Mouse (Mus musculus) lung, embryonic 16.5 days (tissue): ENCODE results near the gene Myom1. TPM values are rescaled to one million over a fixed set of nuclear protein-coding genes. Genes with fewer than 3 reads are reported as not detected.

Source experiments
- ATAC-seq: fragments of 200-750 bp; cut with Nextera tagmentation; 2 replicates; pipeline ENCODE4 v1.8.0; 2017; ENCODE audit warnings: low read depth, mild to moderate bottlenecking, moderate library complexity
- H3K27ac ChIP-seq: fragments of 300-500 bp; sonication (generic); 2 replicates; pipeline ENCODE4 v1.5.1; 2014; ENCODE audit warnings: mild to moderate bottlenecking, control low read depth, low read length
- H3K27me3 ChIP-seq: fragments of 300-500 bp; sonication (generic); 2 replicates; pipeline ENCODE4 v1.6.1; 2014; ENCODE audit warnings: low read depth, low read length, mixed read lengths; ENCODE audit not compliant: control insufficient read depth, insufficient read depth
- H3K36me3 ChIP-seq: fragments of 300-500 bp; sonication (generic); 2 replicates; pipeline ENCODE4 v1.6.1; 2014; ENCODE audit warnings: low read length; ENCODE audit not compliant: control insufficient read depth, insufficient read depth
- H3K4me1 ChIP-seq: fragments of 300-500 bp; sonication (generic); replicated peaks from 2 replicates; pipeline ENCODE4 v1.6.1; 2014; ENCODE audit warnings: low read length, mixed read lengths; ENCODE audit not compliant: control insufficient read depth, insufficient read depth
- H3K4me2 ChIP-seq: fragments of 300-500 bp; sonication (generic); 2 replicates; pipeline ENCODE4 v1.6.1; 2014; ENCODE audit warnings: low read depth, low read length, control low read depth
- H3K4me3 ChIP-seq: fragments of 300-500 bp; sonication (generic); 2 replicates; pipeline ENCODE4 v1.5.1; 2014; ENCODE audit warnings: mild to moderate bottlenecking, low read length, control low read depth
- H3K9ac ChIP-seq: fragments of 300-500 bp; sonication (generic); 2 replicates; pipeline ENCODE4 v1.6.1; 2014; ENCODE audit warnings: low read length, control low read depth
- H3K9me3 ChIP-seq: fragments of 300-500 bp; sonication (generic); 2 replicates; pipeline ENCODE4 v1.6.1; 2016; ENCODE audit warnings: low read length; ENCODE audit not compliant: control insufficient read depth
- WGBS: fragments of 180-500 bp; shearing (Covaris S2); extraction: QIAGEN DNeasy Blood & Tissue Kit; methylation state at CpG from one replicate; pipeline ENCODE4 v1.1.7; 2014; 5-methylcytosine and 5-hydroxymethylcytosine counted together
- polyA plus RNA-seq: library from polyadenylated mRNA; unstranded; fragments of >200 nt; fragmentation: Nextera tagmentation; extraction: Ambion mirVana; gene quantifications from 2 replicates; pipeline ENCODE4 v1.2.1, GENCODE M21; 2015

The Myom1 gene
- polyA plus RNA-seq, 1 experiment from 2014 or later, result 11.4 TPM

DNA sequence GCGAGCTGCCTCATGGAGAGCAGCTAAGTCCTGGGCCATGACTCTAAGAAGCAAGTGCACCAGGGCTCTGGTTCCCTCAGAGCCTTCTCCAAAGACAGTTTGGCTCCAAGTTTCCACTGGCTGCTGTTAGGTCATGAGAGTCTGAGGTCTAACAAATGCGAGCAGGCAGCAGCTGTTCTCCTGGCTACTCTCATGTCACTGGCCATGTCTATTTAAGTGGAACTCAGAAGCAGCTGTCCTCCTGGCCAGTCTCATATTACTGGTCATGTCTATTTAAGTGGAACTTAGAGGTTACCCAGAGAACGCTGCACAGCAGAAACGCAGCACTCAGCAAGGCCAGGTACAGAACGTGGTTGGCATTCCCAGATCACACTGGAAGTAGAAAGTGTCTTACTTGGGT is 36.4 kb downstream of the Myom1 start:
- Histone ChIP-seq H3K27ac (no peak overlapping the region), H3K9ac (no peak overlapping the region)
- 75% methylated on average over 5 of the region's 5 CpGs for WGBS

DNA sequence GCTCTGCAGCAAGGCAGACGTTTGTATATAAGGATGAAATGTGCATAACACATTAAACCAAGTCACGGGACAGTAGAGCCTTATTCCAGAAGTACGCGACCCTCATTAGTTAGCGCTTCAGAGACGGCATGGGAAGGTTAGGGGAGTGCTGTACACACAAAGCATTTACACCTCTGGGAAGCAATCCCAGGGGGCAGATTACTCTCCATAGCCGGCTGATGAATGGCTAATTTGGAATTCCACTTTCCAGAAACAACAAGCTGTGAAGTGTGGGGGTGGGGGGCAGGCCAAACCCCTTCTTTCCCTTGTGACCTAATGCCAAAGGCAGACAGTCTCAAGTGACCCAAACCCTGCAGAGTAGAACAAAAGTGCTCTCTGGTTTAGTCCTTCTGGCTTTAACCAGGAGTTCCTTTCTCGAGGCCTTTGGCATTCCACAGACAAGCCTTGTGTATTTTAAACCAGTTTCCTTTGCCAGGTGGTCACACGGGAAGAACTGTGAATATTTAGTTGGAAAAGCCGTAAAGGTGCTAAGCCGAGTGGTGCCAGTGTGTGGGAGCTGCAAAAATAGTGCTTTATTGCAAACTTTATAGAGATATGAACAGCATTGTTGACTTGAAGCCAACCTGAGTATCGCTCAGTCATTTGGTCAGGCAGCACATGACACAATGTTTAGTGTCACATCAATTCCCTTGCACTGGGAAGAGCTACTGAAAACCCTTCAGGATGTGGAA is 37.6 kb downstream of the Myom1 start:
- no peak overlapping the region for H3K9ac ChIP-seq
- 31% methylated on average over 12 of the region's 12 CpGs for WGBS
- H3K36me3 ChIP-seq, result no peaks in the 10 kb centered on the region
- no peak overlapping the region for H3K4me3 ChIP-seq
- H3K27me3 ChIP-seq, result no peaks in the 10 kb centered on the region
- H3K4me1 ChIP-seq, result peaks cover 4% of the 10 kb centered on the region
- peak; percentile 43; the same call in 1 of the 2 replicates for ATAC-seq
- H3K9me3 ChIP-seq, result no peaks in the 10 kb centered on the region
- H3K27ac ChIP-seq, result no peak overlapping the region
- H3K4me2 ChIP-seq, result no peak overlapping the region

More for the DNA sequence above, 36.4 kb downstream of the Myom1 start:
- H3K4me2 ChIP-seq, result no peak overlapping the region
- H3K4me3 ChIP-seq, result no peak overlapping the region
- no peaks in the 10 kb centered on the region for H3K27me3 ChIP-seq
- no peak for ATAC-seq
- H3K4me1 ChIP-seq, result peaks cover 4% of the 10 kb centered on the region
- H3K36me3 ChIP-seq, result no peaks in the 10 kb centered on the region
- H3K9me3 ChIP-seq, result no peaks in the 10 kb centered on the region

GRCm38 (mm10) chr17:71040582-71040880 is 38.1 kb downstream of the Myom1 start:
- H3K9ac ChIP-seq, result no peak overlapping the region
- WGBS, result 59% methylated on average over 5 of the region's 5 CpGs
- H3K36me3 ChIP-seq, result no peaks in the 10 kb centered on the region
- H3K27me3 ChIP-seq, result no peaks in the 10 kb centered on the region
- H3K4me1 ChIP-seq, result peaks cover 4% of the 10 kb centered on the region
- H3K27ac ChIP-seq, result no peak overlapping the region
- no peak overlapping the region for H3K4me2 ChIP-seq
- H3K9me3 ChIP-seq, result no peaks in the 10 kb centered on the region
- ATAC-seq, result no peak
- H3K4me3 ChIP-seq, result no peak overlapping the region

- H3K36me3 ChIP-seq, result no peaks in the 10 kb centered on the region
Measured at GRCm38 (mm10) chr17:71042645-71043044, 40.2 kb downstream of the Myom1 start.

GRCm38 (mm10) chr17:71045591-71045990 is 43.2 kb downstream of the Myom1 start:
- H3K27ac ChIP-seq, result no peak overlapping the region
- H3K4me2 ChIP-seq, result no peak overlapping the region
- H3K27me3 ChIP-seq, result no peaks in the 10 kb centered on the region
- no peaks in the 10 kb centered on the region for H3K9me3 ChIP-seq
- no peak overlapping the region for H3K9ac ChIP-seq
- H3K4me1 ChIP-seq, result no peaks in the 10 kb centered on the region
- no peak overlapping the region for H3K4me3 ChIP-seq
- no peaks in the 10 kb centered on the region for H3K36me3 ChIP-seq
- ATAC-seq, result no peak
- WGBS, result 82% methylated on average over 9 of the region's 9 CpGs

More at GRCm38 (mm10) chr17:71042645-71043044, 40.2 kb downstream of the Myom1 start:
- WGBS, result 81% methylated on average over 1 of the region's 1 CpGs
- H3K27me3 ChIP-seq, result no peaks in the 10 kb centered on the region
- no peak overlapping the region for H3K4me3 ChIP-seq
- H3K9ac ChIP-seq, result no peak overlapping the region
- ATAC-seq, result no peak
- peaks cover 4% of the 10 kb centered on the region for H3K4me1 ChIP-seq
- no peak overlapping the region for H3K27ac ChIP-seq
- no peak overlapping the region for H3K4me2 ChIP-seq
- H3K9me3 ChIP-seq, result no peaks in the 10 kb centered on the region

- no peak overlapping the region for H3K27ac ChIP-seq
- no peaks in the 10 kb centered on the region for H3K9me3 ChIP-seq
- no peaks in the 10 kb centered on the region for H3K27me3 ChIP-seq
- no peaks in the 10 kb centered on the region for H3K4me1 ChIP-seq
- no peak overlapping the region for H3K4me3 ChIP-seq
- no peaks in the 10 kb centered on the region for H3K36me3 ChIP-seq
- no peak overlapping the region for H3K9ac ChIP-seq
- H3K4me2 ChIP-seq, result no peak overlapping the region
- ATAC-seq, result no peak
- WGBS, result 83% methylated on average over 4 of the region's 4 CpGs
Measured at GRCm38 (mm10) chr17:71046856-71047255, 44.4 kb downstream of the Myom1 start.

DNA sequence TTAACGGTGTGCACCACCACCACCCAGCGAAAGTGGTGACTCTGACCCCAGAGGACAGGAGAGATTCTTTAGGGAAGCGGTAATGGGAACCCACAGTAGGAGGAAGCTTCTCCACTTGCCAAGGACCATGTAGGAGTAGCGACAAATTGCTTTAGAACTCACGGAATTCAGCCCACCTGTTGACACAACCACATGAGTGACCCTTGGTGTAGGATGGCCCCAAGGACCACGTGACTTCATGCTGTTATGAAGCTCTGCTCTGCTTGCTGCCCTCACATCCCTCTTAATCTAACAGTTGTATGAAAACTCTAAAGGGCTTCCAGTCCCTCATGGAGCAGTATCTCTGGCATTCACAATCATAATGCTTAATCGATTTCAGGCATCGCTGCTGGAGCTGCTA is 46.9 kb downstream of the Myom1 start:
- ATAC-seq, result no peak
- Histone ChIP-seq H3K36me3 (no peaks in the 10 kb centered on the region), H3K9me3 (no peaks in the 10 kb centered on the region), H3K9ac (no peak overlapping the region), H3K4me3 (no peak overlapping the region), H3K4me1 (no peaks in the 10 kb centered on the region), H3K27ac (no peak overlapping the region), H3K4me2 (no peak overlapping the region), H3K27me3 (no peaks in the 10 kb centered on the region)
- WGBS, result 83% methylated on average over 8 of the region's 8 CpGs

- H3K4me3 ChIP-seq, result no peak overlapping the region
- WGBS, result 87% methylated on average over 6 of the region's 6 CpGs
- H3K4me2 ChIP-seq, result no peak overlapping the region
- H3K27me3 ChIP-seq, result no peaks in the 10 kb centered on the region
- ATAC-seq, result no peak
- H3K4me1 ChIP-seq, result no peaks in the 10 kb centered on the region
- no peaks in the 10 kb centered on the region for H3K9me3 ChIP-seq
- H3K36me3 ChIP-seq, result no peaks in the 10 kb centered on the region
- H3K9ac ChIP-seq, result no peak overlapping the region
- H3K27ac ChIP-seq, result no peak overlapping the region
Measured at GRCm38 (mm10) chr17:71053134-71053708, 50.8 kb downstream of the Myom1 start.

DNA sequence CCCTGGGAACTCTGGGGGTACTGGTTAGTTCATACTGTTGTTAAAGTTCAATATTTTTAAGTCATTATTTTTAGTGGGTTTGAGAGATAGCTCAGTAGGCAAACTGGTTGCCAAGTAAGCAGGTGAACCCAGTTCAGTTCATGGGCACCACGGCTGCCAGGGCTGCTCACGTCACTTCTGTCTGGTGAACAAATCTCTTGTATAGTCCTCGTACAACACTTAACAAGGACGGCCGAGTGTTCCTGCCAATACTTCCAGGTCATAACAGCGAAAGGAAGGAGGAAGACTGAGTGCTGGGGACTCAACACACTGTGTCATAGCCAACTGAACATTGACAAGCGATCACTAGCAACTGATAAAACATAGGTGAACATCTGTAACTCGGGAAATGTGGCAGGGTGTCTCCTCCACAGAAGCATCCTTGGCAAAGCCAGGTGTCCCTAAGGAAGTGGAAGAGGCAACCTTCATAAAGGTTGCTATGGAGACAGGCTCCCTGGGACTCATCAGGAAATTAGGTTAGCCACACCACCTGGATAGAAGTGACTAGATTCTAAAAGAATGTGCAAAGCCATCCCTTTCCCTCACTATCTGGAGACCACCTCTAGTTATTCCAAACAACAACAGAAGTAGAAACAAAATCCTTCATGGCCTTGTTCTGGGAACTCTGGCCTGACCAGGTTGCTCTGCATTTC is 52.9 kb downstream of the Myom1 start:
- Histone ChIP-seq H3K4me3 (no peak overlapping the region), H3K27me3 (no peaks in the 10 kb centered on the region), H3K9ac (no peak overlapping the region), H3K36me3 (no peaks in the 10 kb centered on the region), H3K27ac (no peak overlapping the region), H3K4me2 (no peak overlapping the region), H3K9me3 (no peaks in the 10 kb centered on the region), H3K4me1 (no peaks in the 10 kb centered on the region)
- 65% methylated on average over 8 of the region's 8 CpGs for whole genome bisulfite sequencing
- 0 out of 2 replicates have a peak, but pooled peaks have one; percentile 23 for ATAC-seq
